Mouse (Mus musculus): Measurements from ENCODE around the gene Nrxn2. TPM values are rescaled to one million over a fixed set of nuclear protein-coding genes. Genes with fewer than 3 reads are reported as not detected.

Gene Nrxn2
- polyA plus RNA-seq, 1 experiment, result 0.01 TPM

DNA sequence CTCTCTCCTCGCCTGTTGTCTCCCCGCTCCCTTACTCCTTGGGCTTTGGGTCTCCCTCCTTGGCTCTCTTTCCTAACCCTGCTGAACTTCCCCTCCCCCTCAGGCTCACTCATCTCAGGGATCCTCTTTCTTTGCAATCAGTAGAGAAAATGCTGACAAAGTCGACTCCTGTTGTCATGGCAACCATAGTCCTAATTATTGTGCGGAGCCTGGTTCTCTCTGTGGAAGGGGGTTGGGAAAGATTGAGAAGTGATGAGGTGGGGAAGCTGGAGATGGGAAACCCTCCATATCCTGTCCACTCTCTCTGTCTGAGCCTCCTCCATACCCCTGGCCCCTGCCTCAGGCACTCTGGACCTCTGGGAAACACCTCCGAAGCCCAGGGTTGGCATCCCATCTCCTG is 100.1 kb downstream of the Nrxn2 start:
- Histone ChIP-seq H3ac (ENCODE audit: control insufficient read depth, insufficient read length) (no peak overlapping the region), H3K27me3 (ENCODE audit: control insufficient read depth, insufficient read depth, insufficient read length) (peaks cover 30% of the 10 kb centered on the region), H3K4me2 (ENCODE audit: low read depth) (no peak overlapping the region), H3K79me2 (ENCODE audit: control insufficient read depth, insufficient read depth) (no peaks in the 10 kb centered on the region), H3K4me3 (no peak overlapping the region), H3K36me3 (ENCODE audit: control insufficient read depth, insufficient read depth) (no peaks in the 10 kb centered on the region)
- no peak for TF ChIP-seq TCF12 (IDR thresholded peaks at IDR 0.05; ENCODE audit: insufficient read depth, poor library complexity, severe bottlenecking)
- no peak for TF ChIP-seq MAX (IDR thresholded peaks at IDR 0.05; ENCODE audit: low read depth)
- TF ChIP-seq MYOD1 (IDR thresholded peaks at IDR 0.05; ENCODE audit: control insufficient read depth in 1 of 3, insufficient read length in 2 of 3, low read depth in 2 of 3), result no peak
- TF ChIP-seq POLR2AphosphoS2 (IDR thresholded peaks at IDR 0.05; ENCODE audit: insufficient read length, low read depth), result no peak
- TF ChIP-seq USF1 (IDR thresholded peaks at IDR 0.05; ENCODE audit: low read depth), result no peak
- TF ChIP-seq MYOG (IDR thresholded peaks at IDR 0.05; ENCODE audit: control insufficient read depth in 1 of 3, insufficient read depth in 1 of 3, insufficient read length in 2 of 3, low read depth in 2 of 3), result no peak
- TF ChIP-seq POLR2A (IDR thresholded peaks at IDR 0.05; ENCODE audit: insufficient read length, low read depth), result no peak
- TF ChIP-seq SRF (IDR thresholded peaks at IDR 0.05; ENCODE audit: control insufficient read depth, insufficient read length, low read depth), result no peak
- TF ChIP-seq E2F4 (IDR thresholded peaks at IDR 0.05; ENCODE audit: insufficient read depth), result no peak
- no peak for TF ChIP-seq CEBPB (IDR thresholded peaks at IDR 0.05; ENCODE audit: insufficient read depth, poor library complexity, severe bottlenecking)
- no peak for TF ChIP-seq TCF3 (IDR thresholded peaks at IDR 0.05; ENCODE audit: insufficient read length, low read depth)
- no peak for TF ChIP-seq REST (IDR thresholded peaks at IDR 0.05; ENCODE audit: insufficient read depth, insufficient read length)

DNA sequence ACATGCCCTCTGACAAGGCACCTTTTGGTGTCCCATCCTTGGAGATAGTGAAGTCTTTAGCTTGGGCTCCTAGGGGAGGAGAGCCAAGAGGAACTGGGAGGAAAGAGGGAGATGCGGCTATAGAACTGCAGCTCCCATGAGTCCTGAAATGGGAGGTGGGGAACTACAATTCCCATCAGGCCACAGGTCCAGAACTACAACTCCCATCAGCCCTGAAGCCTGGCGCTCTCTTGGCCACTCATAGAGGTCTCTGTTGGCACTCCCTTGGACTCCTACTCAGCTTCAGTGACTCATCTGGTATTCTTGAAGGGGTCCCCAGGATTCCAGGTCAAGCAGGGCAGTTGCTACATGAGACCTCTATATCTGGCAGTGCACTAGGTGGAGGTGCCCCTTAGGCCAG is 101.0 kb downstream of the Nrxn2 start:
- peaks cover 25% of the 10 kb centered on the region for H3K27me3 ChIP-seq (ENCODE audit: control insufficient read depth, insufficient read depth, insufficient read length)
- TF ChIP-seq MYOD1 (IDR thresholded peaks at IDR 0.05; ENCODE audit: control insufficient read depth in 1 of 3, insufficient read length in 2 of 3, low read depth in 2 of 3), result no peak
- TF ChIP-seq SRF (IDR thresholded peaks at IDR 0.05; ENCODE audit: control insufficient read depth, insufficient read length, low read depth), result no peak
- no peak for TF ChIP-seq TCF12 (IDR thresholded peaks at IDR 0.05; ENCODE audit: insufficient read depth, poor library complexity, severe bottlenecking)
- no peak for TF ChIP-seq POLR2AphosphoS2 (IDR thresholded peaks at IDR 0.05; ENCODE audit: insufficient read length, low read depth)
- TF ChIP-seq E2F4 (IDR thresholded peaks at IDR 0.05; ENCODE audit: insufficient read depth), result no peak
- TF ChIP-seq REST (IDR thresholded peaks at IDR 0.05; ENCODE audit: insufficient read depth, insufficient read length), result no peak
- TF ChIP-seq TCF3 (IDR thresholded peaks at IDR 0.05; ENCODE audit: insufficient read length, low read depth), result no peak
- TF ChIP-seq MYOG (IDR thresholded peaks at IDR 0.05; ENCODE audit: control insufficient read depth in 1 of 3, insufficient read depth in 1 of 3, insufficient read length in 2 of 3, low read depth in 2 of 3), result no peak
- no peak for TF ChIP-seq POLR2A (IDR thresholded peaks at IDR 0.05; ENCODE audit: insufficient read length, low read depth)
- no peak for TF ChIP-seq CEBPB (IDR thresholded peaks at IDR 0.05; ENCODE audit: insufficient read depth, poor library complexity, severe bottlenecking)
- TF ChIP-seq USF1 (IDR thresholded peaks at IDR 0.05; ENCODE audit: low read depth), result no peak
- no peak for TF ChIP-seq MAX (IDR thresholded peaks at IDR 0.05; ENCODE audit: low read depth)

DNA sequence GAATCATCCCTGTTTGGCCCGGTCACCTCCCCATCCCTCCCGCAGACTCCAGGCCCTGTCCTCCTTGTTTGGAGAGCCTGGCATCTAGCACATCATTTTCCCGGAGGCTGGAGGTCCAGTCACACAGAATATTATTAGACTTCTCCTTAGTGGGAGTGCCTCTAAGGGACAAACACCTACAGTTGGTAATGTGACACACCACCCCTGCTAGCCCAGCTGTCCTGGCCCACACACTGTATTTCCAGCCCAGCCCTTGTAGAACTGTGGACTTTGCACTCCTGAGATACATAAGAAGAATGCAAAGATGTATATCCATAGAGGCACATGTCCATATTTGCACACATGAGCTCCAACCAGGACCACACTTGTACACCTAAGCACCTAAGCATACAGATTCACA is 103.1 kb downstream of the Nrxn2 start:
- no peak overlapping the region for H3K4me3 ChIP-seq
- H3K36me3 ChIP-seq (ENCODE audit: control insufficient read depth, insufficient read depth), result no peaks in the 10 kb centered on the region
- TF ChIP-seq USF1 (IDR thresholded peaks at IDR 0.05; ENCODE audit: low read depth) (no peak), POLR2A (IDR thresholded peaks at IDR 0.05; ENCODE audit: insufficient read length, low read depth) (no peak), TCF12 (IDR thresholded peaks at IDR 0.05; ENCODE audit: insufficient read depth, poor library complexity, severe bottlenecking) (no peak), POLR2AphosphoS2 (IDR thresholded peaks at IDR 0.05; ENCODE audit: insufficient read length, low read depth) (no peak), MAX (IDR thresholded peaks at IDR 0.05; ENCODE audit: low read depth) (no peak), SRF (IDR thresholded peaks at IDR 0.05; ENCODE audit: control insufficient read depth, insufficient read length, low read depth) (no peak), CEBPB (IDR thresholded peaks at IDR 0.05; ENCODE audit: insufficient read depth, poor library complexity, severe bottlenecking) (no peak), REST (IDR thresholded peaks at IDR 0.05; ENCODE audit: insufficient read depth, insufficient read length) (no peak), MYOG (IDR thresholded peaks at IDR 0.05; ENCODE audit: control insufficient read depth in 1 of 3, insufficient read depth in 1 of 3, insufficient read length in 2 of 3, low read depth in 2 of 3) (no peak), MYOD1 (IDR thresholded peaks at IDR 0.05; ENCODE audit: control insufficient read depth in 1 of 3, insufficient read length in 2 of 3, low read depth in 2 of 3) (no peak), TCF3 (IDR thresholded peaks at IDR 0.05; ENCODE audit: insufficient read length, low read depth) (no peak), E2F4 (IDR thresholded peaks at IDR 0.05; ENCODE audit: insufficient read depth) (no peak)
- H3K27me3 ChIP-seq (ENCODE audit: control insufficient read depth, insufficient read depth, insufficient read length), result peaks cover 28% of the 10 kb centered on the region
- no peak overlapping the region for H3ac ChIP-seq (ENCODE audit: control insufficient read depth, insufficient read length)
- no peaks in the 10 kb centered on the region for H3K79me2 ChIP-seq (ENCODE audit: control insufficient read depth, insufficient read depth)
- no peak overlapping the region for H3K4me2 ChIP-seq (ENCODE audit: low read depth)

More for the DNA sequence above, 101.0 kb downstream of the Nrxn2 start:
- H3K4me2 ChIP-seq (ENCODE audit: low read depth), result no peak overlapping the region
- no peaks in the 10 kb centered on the region for H3K36me3 ChIP-seq (ENCODE audit: control insufficient read depth, insufficient read depth)
- no peaks in the 10 kb centered on the region for H3K79me2 ChIP-seq (ENCODE audit: control insufficient read depth, insufficient read depth)
- H3ac ChIP-seq (ENCODE audit: control insufficient read depth, insufficient read length), result no peak overlapping the region
- no peak overlapping the region for H3K4me3 ChIP-seq

DNA sequence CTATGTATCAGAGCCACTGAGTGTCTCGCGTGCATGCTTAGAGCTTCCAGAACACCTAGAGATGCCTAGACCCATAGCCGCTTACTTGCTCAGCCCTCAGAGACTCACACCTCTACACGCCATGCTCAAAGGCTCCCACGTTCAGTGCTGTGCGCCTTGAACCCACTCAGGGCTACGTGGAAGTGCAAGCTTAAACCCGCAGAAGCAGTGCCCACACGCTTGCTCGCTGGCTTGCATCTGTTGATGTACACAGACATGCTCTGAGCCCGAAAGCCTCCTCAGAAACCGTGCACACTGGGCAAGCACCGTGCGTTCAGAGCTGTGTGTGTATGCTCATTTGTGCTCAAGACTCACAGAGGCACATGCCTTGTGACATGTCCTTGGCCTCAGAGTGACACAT is 103.8 kb downstream of the Nrxn2 start:
- Histone ChIP-seq H3ac (ENCODE audit: control insufficient read depth, insufficient read length) (no peak overlapping the region), H3K4me3 (no peak overlapping the region), H3K36me3 (ENCODE audit: control insufficient read depth, insufficient read depth) (no peaks in the 10 kb centered on the region), H3K79me2 (ENCODE audit: control insufficient read depth, insufficient read depth) (no peaks in the 10 kb centered on the region), H3K4me2 (ENCODE audit: low read depth) (no peak overlapping the region), H3K27me3 (ENCODE audit: control insufficient read depth, insufficient read depth, insufficient read length) (peaks cover 22% of the 10 kb centered on the region)
- TF ChIP-seq CEBPB (IDR thresholded peaks at IDR 0.05; ENCODE audit: insufficient read depth, poor library complexity, severe bottlenecking), result no peak
- TF ChIP-seq USF1 (IDR thresholded peaks at IDR 0.05; ENCODE audit: low read depth), result no peak
- no peak for TF ChIP-seq MAX (IDR thresholded peaks at IDR 0.05; ENCODE audit: low read depth)
- TF ChIP-seq POLR2A (IDR thresholded peaks at IDR 0.05; ENCODE audit: insufficient read length, low read depth), result no peak
- no peak for TF ChIP-seq REST (IDR thresholded peaks at IDR 0.05; ENCODE audit: insufficient read depth, insufficient read length)
- TF ChIP-seq POLR2AphosphoS2 (IDR thresholded peaks at IDR 0.05; ENCODE audit: insufficient read length, low read depth), result no peak
- TF ChIP-seq TCF3 (IDR thresholded peaks at IDR 0.05; ENCODE audit: insufficient read length, low read depth), result no peak
- TF ChIP-seq SRF (IDR thresholded peaks at IDR 0.05; ENCODE audit: control insufficient read depth, insufficient read length, low read depth), result no peak
- no peak for TF ChIP-seq MYOG (IDR thresholded peaks at IDR 0.05; ENCODE audit: control insufficient read depth in 1 of 3, insufficient read depth in 1 of 3, insufficient read length in 2 of 3, low read depth in 2 of 3)
- no peak for TF ChIP-seq TCF12 (IDR thresholded peaks at IDR 0.05; ENCODE audit: insufficient read depth, poor library complexity, severe bottlenecking)
- no peak for TF ChIP-seq E2F4 (IDR thresholded peaks at IDR 0.05; ENCODE audit: insufficient read depth)
- no peak for TF ChIP-seq MYOD1 (IDR thresholded peaks at IDR 0.05; ENCODE audit: control insufficient read depth in 1 of 3, insufficient read length in 2 of 3, low read depth in 2 of 3)
